Mouse (Mus musculus) heart, postnatal 0 days (tissue): Measurements from ENCODE around the gene St6gal1.

Experiments used
- CTCF ChIP-seq: IDR thresholded peaks from 2 replicates; pipeline ENCODE4 v1.5.1; 2016; ENCODE audit warnings: antibody characterized with exemption, control low read depth, low read depth
- EP300 ChIP-seq: IDR thresholded peaks from 2 replicates; pipeline ENCODE4 v1.6.1; 2016; ENCODE audit warnings: antibody characterized with exemption, low read depth

GRCm38 (mm10) chr16:23298441-23298840, 73.9 kb downstream of the St6gal1 start:
- TF ChIP-seq CTCF (no peak), EP300 (no peak)
